Mouse (Mus musculus) stomach, postnatal 0 days (tissue): ENCODE data around the gene Asb15.

Source experiments
- CTCF ChIP-seq: IDR thresholded peaks from 2 replicates; pipeline ENCODE4 v1.5.1; 2016; ENCODE audit warnings: antibody characterized with exemption, low read depth, mild to moderate bottlenecking, moderate library complexity
- EP300 ChIP-seq: optimal IDR thresholded peaks from 2 replicates; pipeline ENCODE3; 2016; ENCODE audit warnings: antibody characterized with exemption

- no peak for TF ChIP-seq CTCF
- no peak for TF ChIP-seq EP300
Observed at GRCm38 (mm10) chr6:24564081-24564480, 36.1 kb downstream of the Asb15 start.
